Mouse (Mus musculus): Measurements from ENCODE around the gene Asl. TPM values are rescaled to one million over a fixed set of nuclear protein-coding genes. Genes with fewer than 3 reads are reported as not detected.

The Asl gene
- polyA plus RNA-seq, 1 experiment from 2014 or later: 37.9 TPM

- no peak for DNase-seq (ENCODE audit: low spot score)
- H3K36me3 ChIP-seq: peaks cover 72% of the 10 kb centered on the region
- no peaks in the 10 kb centered on the region for H3K9me3 ChIP-seq
- 0 out of 2 replicates have a peak, but pooled peaks cover 5% of the 10 kb centered on the region for H3K4me1 ChIP-seq (replicated peaks)
- H3K27ac ChIP-seq: no peak overlapping the region
- H3K4me3 ChIP-seq: no peak overlapping the region
- 96% methylated on average over 2 of the region's 2 CpGs for WGBS
- H3K27me3 ChIP-seq (ENCODE audit: insufficient read depth, poor library complexity, severe bottlenecking): no peaks in the 10 kb centered on the region
Measured at GRCm38 (mm10) chr5:130056303-130056702, 27.3 kb upstream of the Asl start.

GRCm38 (mm10) chr5:130055688-130056087 lies 26.6 kb upstream of the Asl start:
- Histone ChIP-seq H3K4me1 (replicated peaks) (0 out of 2 replicates have a peak, but pooled peaks cover 5% of the 10 kb centered on the region), H3K9me3 (no peaks in the 10 kb centered on the region), H3K4me3 (no peak overlapping the region), H3K27me3 (ENCODE audit: insufficient read depth, poor library complexity, severe bottlenecking) (no peaks in the 10 kb centered on the region), H3K27ac (no peak overlapping the region), H3K36me3 (peaks cover 74% of the 10 kb centered on the region)
- no peak for DNase-seq (ENCODE audit: low spot score)
- WGBS: 93% methylated on average over 4 of the region's 4 CpGs

- Histone ChIP-seq H3K4me1 (replicated peaks) (peaks cover 4% of the 10 kb centered on the region; the same call in 1 of the 2 replicates), H3K9me3 (no peaks in the 10 kb centered on the region), H3K36me3 (peaks cover 73% of the 10 kb centered on the region), H3K4me3 (no peak overlapping the region), H3K27me3 (ENCODE audit: insufficient read depth, poor library complexity, severe bottlenecking) (no peaks in the 10 kb centered on the region), H3K27ac (no peak overlapping the region)
- DNase-seq (ENCODE audit: low spot score): no peak
- WGBS: 90% methylated on average over 6 of the region's 6 CpGs
Measured at GRCm38 (mm10) chr5:130052955-130053354, 23.9 kb upstream of the Asl start.

- WGBS: 79% methylated on average over 5 of the region's 5 CpGs
- peaks cover 72% of the 10 kb centered on the region for H3K36me3 ChIP-seq
Measured at GRCm38 (mm10) chr5:130052510-130052909, 23.5 kb upstream of the Asl start.

DNA sequence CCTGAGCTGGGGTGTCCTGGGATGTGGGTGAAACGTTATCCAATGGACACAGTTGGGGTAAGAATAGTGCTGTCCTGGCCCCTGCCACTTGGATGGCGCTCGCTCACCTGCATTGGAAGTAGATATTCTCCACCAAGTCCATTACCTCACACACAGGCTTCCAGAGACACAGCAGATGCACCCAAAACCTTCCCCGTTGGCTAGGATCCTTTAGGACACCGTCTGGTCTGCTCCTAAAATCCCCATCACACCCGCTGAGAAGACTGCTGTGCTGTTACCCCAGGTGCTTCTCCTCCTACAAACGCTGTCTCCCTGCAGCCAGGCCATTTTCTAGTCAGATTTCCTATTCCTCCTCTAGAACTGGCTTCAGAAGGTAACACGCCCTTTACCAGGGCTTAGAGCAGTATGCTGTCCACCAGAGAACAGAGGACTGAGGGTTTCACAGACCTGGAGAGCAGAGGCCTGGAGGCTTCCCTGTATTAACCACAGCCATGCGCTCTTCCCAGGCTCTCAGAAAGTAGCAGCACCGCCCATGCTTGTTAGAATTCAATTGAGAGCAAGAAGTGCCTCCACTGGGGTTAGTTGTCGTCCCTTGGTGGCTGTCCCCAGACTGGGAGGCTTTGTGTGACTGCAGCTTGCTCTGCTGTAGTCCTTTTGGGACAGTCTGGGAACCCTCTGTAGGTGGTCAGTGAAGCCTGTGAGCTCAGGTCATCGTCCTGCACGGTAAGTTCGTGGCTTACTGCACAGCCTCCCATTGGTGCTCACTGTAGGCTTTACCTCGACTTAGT lies 22.2 kb upstream of the Asl start:
- no peak overlapping the region for H3K4me3 ChIP-seq
- WGBS: 84% methylated on average over 15 of the region's 15 CpGs
- no peak for DNase-seq (ENCODE audit: low spot score)
- H3K4me1 ChIP-seq (replicated peaks): peaks cover 4% of the 10 kb centered on the region; the same call in 1 of the 2 replicates
- no peaks in the 10 kb centered on the region for H3K27me3 ChIP-seq (ENCODE audit: insufficient read depth, poor library complexity, severe bottlenecking)
- H3K27ac ChIP-seq: no peak overlapping the region
- H3K36me3 ChIP-seq: peaks cover 84% of the 10 kb centered on the region
- no peaks in the 10 kb centered on the region for H3K9me3 ChIP-seq

More at GRCm38 (mm10) chr5:130052510-130052909, 23.5 kb upstream of the Asl start:
- H3K9me3 ChIP-seq: no peaks in the 10 kb centered on the region
- H3K4me1 ChIP-seq (replicated peaks): peaks cover 4% of the 10 kb centered on the region; the same call in 1 of the 2 replicates
- H3K27ac ChIP-seq: no peak overlapping the region
- DNase-seq (ENCODE audit: low spot score): no peak
- no peaks in the 10 kb centered on the region for H3K27me3 ChIP-seq (ENCODE audit: insufficient read depth, poor library complexity, severe bottlenecking)
- H3K4me3 ChIP-seq: no peak overlapping the region

DNA sequence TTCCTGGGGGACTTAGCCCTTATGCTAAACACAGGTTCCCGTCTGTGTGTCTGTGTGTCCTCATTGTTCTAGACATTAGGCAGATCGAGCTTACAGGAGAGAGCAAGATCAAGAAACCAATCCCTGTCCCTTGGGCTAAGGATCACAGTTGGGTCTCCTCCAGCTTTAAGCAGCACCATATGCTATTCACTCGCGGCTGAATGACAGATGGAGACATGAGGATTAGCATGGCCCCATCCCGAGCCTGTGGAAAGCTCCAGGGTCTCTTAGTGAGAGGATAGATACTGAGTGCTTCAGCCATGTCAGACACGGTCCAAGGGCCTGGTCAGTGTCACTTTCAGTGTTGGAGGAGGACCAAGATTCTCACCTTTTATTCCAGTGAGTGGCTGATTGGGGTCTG lies 21.4 kb upstream of the Asl start:
- 64% methylated on average over 6 of the region's 6 CpGs for WGBS
- peaks cover 87% of the 10 kb centered on the region for H3K36me3 ChIP-seq
- no peaks in the 10 kb centered on the region for H3K27me3 ChIP-seq (ENCODE audit: insufficient read depth, poor library complexity, severe bottlenecking)
- peaks cover 4% of the 10 kb centered on the region; the same call in 1 of the 2 replicates for H3K4me1 ChIP-seq (replicated peaks)
- H3K27ac ChIP-seq: no peak overlapping the region
- no peak for DNase-seq (ENCODE audit: low spot score)
- H3K9me3 ChIP-seq: no peaks in the 10 kb centered on the region
- H3K4me3 ChIP-seq: no peak overlapping the region

GRCm38 (mm10) chr5:130048786-130049520 lies 19.9 kb upstream of the Asl start:
- 88% methylated on average over 15 of the region's 15 CpGs for WGBS
- H3K36me3 ChIP-seq: peaks cover 89% of the 10 kb centered on the region
- no peak overlapping the region for H3K27ac ChIP-seq

DNA sequence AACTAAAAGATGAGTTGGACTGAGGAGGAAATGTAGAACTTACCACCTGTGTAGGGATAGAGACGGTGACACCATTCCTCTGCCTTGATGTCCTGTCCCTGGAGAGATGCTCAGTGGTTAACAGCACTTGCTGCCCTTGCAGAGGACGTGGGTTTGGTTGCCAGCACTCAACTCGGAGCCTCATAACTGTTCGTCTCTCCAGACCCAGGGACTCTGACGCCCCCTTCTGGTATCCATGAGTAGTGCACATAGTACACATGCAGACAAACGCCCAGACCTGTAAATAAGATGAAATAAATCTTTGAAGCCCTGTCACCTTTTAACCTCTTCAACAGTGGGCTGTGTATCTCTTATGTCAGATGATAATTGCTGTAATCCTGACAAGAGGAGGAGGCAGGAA lies 18.0 kb upstream of the Asl start:
- Histone ChIP-seq H3K4me1 (replicated peaks) (peaks cover 4% of the 10 kb centered on the region; the same call in 1 of the 2 replicates), H3K36me3 (peaks cover 94% of the 10 kb centered on the region), H3K4me3 (no peak overlapping the region), H3K27me3 (ENCODE audit: insufficient read depth, poor library complexity, severe bottlenecking) (no peaks in the 10 kb centered on the region), H3K27ac (no peak overlapping the region), H3K9me3 (no peaks in the 10 kb centered on the region)
- WGBS: 79% methylated on average over 6 of the region's 6 CpGs
- no peak for DNase-seq (ENCODE audit: low spot score)

More at GRCm38 (mm10) chr5:130048786-130049520, 19.9 kb upstream of the Asl start:
- DNase-seq (ENCODE audit: low spot score): no peak
- no peaks in the 10 kb centered on the region for H3K9me3 ChIP-seq
- H3K4me3 ChIP-seq: no peak overlapping the region
- H3K4me1 ChIP-seq (replicated peaks): peaks cover 4% of the 10 kb centered on the region; the same call in 1 of the 2 replicates
- no peaks in the 10 kb centered on the region for H3K27me3 ChIP-seq (ENCODE audit: insufficient read depth, poor library complexity, severe bottlenecking)

- Histone ChIP-seq H3K9me3 (no peaks in the 10 kb centered on the region), H3K27ac (no peak overlapping the region), H3K4me1 (replicated peaks) (peaks cover 4% of the 10 kb centered on the region; the same call in 1 of the 2 replicates), H3K36me3 (peaks cover 94% of the 10 kb centered on the region), H3K27me3 (ENCODE audit: insufficient read depth, poor library complexity, severe bottlenecking) (no peaks in the 10 kb centered on the region), H3K4me3 (no peak overlapping the region)
- 92% methylated on average over 10 of the region's 10 CpGs for WGBS
- no peak for DNase-seq (ENCODE audit: low spot score)
Measured at GRCm38 (mm10) chr5:130046589-130046988, 17.5 kb upstream of the Asl start.

DNA sequence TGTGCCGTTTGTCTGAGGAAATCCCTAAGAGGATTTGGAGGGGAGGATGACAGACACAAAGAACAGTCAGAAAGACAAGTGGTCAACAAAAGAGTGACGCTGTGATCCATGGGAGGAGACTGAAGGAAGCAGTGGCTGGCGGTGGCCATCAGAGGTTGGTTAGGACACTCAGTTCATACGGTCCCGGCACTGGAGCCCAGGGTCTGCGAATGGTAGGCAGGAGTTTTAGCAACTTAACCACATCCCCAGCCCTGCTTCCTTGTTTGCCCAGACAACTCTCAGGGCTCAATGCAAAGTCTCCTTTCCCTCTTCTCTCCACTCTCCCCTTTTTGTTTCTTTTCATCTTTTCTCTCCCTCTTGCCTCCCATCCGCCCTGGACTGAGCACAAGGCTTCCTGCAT lies 17.1 kb upstream of the Asl start:
- Histone ChIP-seq H3K4me1 (replicated peaks) (peaks cover 4% of the 10 kb centered on the region; the same call in 1 of the 2 replicates), H3K27ac (no peak overlapping the region), H3K27me3 (ENCODE audit: insufficient read depth, poor library complexity, severe bottlenecking) (no peaks in the 10 kb centered on the region), H3K4me3 (no peak overlapping the region), H3K9me3 (no peaks in the 10 kb centered on the region), H3K36me3 (peaks cover 94% of the 10 kb centered on the region)
- WGBS: 91% methylated on average over 7 of the region's 7 CpGs
- DNase-seq (ENCODE audit: low spot score): no peak

GRCm38 (mm10) chr5:130044201-130044695 lies 15.2 kb upstream of the Asl start:
- 88% methylated on average over 7 of the region's 7 CpGs for WGBS
- peaks cover 4% of the 10 kb centered on the region; the same call in 1 of the 2 replicates for H3K4me1 ChIP-seq (replicated peaks)
- no peak overlapping the region for H3K27ac ChIP-seq
- no peaks in the 10 kb centered on the region for H3K9me3 ChIP-seq
- H3K36me3 ChIP-seq: peaks cover 96% of the 10 kb centered on the region
- DNase-seq (ENCODE audit: low spot score): no peak
- H3K27me3 ChIP-seq (ENCODE audit: insufficient read depth, poor library complexity, severe bottlenecking): no peaks in the 10 kb centered on the region
- H3K4me3 ChIP-seq: no peak overlapping the region

GRCm38 (mm10) chr5:130043741-130044140 lies 14.7 kb upstream of the Asl start:
- Histone ChIP-seq H3K27ac (no peak overlapping the region), H3K4me1 (replicated peaks) (peaks cover 2% of the 10 kb centered on the region; the same call in 1 of the 2 replicates), H3K27me3 (ENCODE audit: insufficient read depth, poor library complexity, severe bottlenecking) (no peaks in the 10 kb centered on the region), H3K4me3 (no peak overlapping the region), H3K36me3 (peaks cover 94% of the 10 kb centered on the region), H3K9me3 (no peaks in the 10 kb centered on the region)
- WGBS: 93% methylated on average over 3 of the region's 3 CpGs
- no peak for DNase-seq (ENCODE audit: low spot score)

GRCm38 (mm10) chr5:130041262-130041661 lies 12.2 kb upstream of the Asl start:
- WGBS: 92% methylated on average over 4 of the region's 4 CpGs
- Histone ChIP-seq H3K27me3 (ENCODE audit: insufficient read depth, poor library complexity, severe bottlenecking) (no peaks in the 10 kb centered on the region), H3K9me3 (no peaks in the 10 kb centered on the region), H3K4me1 (replicated peaks) (no peaks in the 10 kb centered on the region), H3K27ac (no peak overlapping the region), H3K36me3 (peaks cover 88% of the 10 kb centered on the region), H3K4me3 (no peak overlapping the region)
- no peak for DNase-seq (ENCODE audit: low spot score)
